Mouse (Mus musculus) midbrain, embryonic 16.5 days (tissue): ENCODE results near the gene Dglucy. TPM values are rescaled to one million over a fixed set of nuclear protein-coding genes. Genes with fewer than 3 reads are reported as not detected.
"Not testable (repeated sequence)": the region's sequence is repeated elsewhere in the genome, so short reads cannot be mapped to it uniquely, and the experiment has no call there.

ENCODE experiments used
- ATAC-seq: fragments of 200-750 bp; cut with Nextera tagmentation; 2 replicates; pipeline ENCODE4 v1.8.0; 2017; ENCODE audit warnings: moderate TSS enrichment
- H3K27ac ChIP-seq: fragments of 300-500 bp; sonication (generic); 2 replicates; pipeline ENCODE4 v1.5.1; 2014; ENCODE audit warnings: mild to moderate bottlenecking, low read length, mixed read lengths
- H3K27me3 ChIP-seq: fragments of 300-500 bp; sonication (generic); 2 replicates; pipeline ENCODE4 v1.6.1; 2014; ENCODE audit warnings: low read depth, low read length, mixed read lengths; ENCODE audit not compliant: control insufficient read depth, insufficient read depth
- H3K36me3 ChIP-seq: fragments of 300-500 bp; sonication (generic); 2 replicates; pipeline ENCODE4 v1.6.1; 2014; ENCODE audit warnings: mild to moderate bottlenecking, low read length, moderate library complexity, mixed read lengths; ENCODE audit not compliant: control insufficient read depth, insufficient read depth
- H3K4me1 ChIP-seq: fragments of 300-500 bp; sonication (generic); 2 replicates; pipeline ENCODE4 v1.6.1; 2014; ENCODE audit warnings: mild to moderate bottlenecking, low read length, mixed read lengths; ENCODE audit not compliant: control insufficient read depth, insufficient read depth
- H3K4me2 ChIP-seq: fragments of 300-500 bp; sonication (generic); 2 replicates; pipeline ENCODE4 v1.6.1; 2014; ENCODE audit warnings: mild to moderate bottlenecking, low read length, mixed read lengths
- H3K4me3 ChIP-seq: fragments of 300-500 bp; sonication (generic); 2 replicates; pipeline ENCODE4 v1.5.1; 2014; ENCODE audit warnings: low read depth, mild to moderate bottlenecking, low read length, moderate library complexity, mixed read lengths
- H3K9ac ChIP-seq: fragments of 300-500 bp; sonication (generic); 2 replicates; pipeline ENCODE4 v1.6.1; 2014; ENCODE audit warnings: low read depth, low read length, mixed read lengths
- H3K9me3 ChIP-seq: fragments of 300-500 bp; sonication (generic); replicated peaks from 2 replicates; pipeline ENCODE4 v1.6.1; 2014; ENCODE audit warnings: mild to moderate bottlenecking, low read length, mixed read lengths; ENCODE audit not compliant: control insufficient read depth, poor library complexity, severe bottlenecking
- WGBS: fragments of 180-500 bp; shearing (Covaris S2); extraction: QIAGEN DNeasy Blood & Tissue Kit; methylation state at CpG from one replicate; pipeline ENCODE4 v1.1.7; 2014; 5-methylcytosine and 5-hydroxymethylcytosine counted together
- polyA plus RNA-seq: library from polyadenylated mRNA; unstranded; fragments of >200 nt; fragmentation: Nextera tagmentation; extraction: Ambion mirVana; gene quantifications from 2 replicates; pipeline ENCODE4 v1.2.1, GENCODE M21; 2015

Gene Dglucy
- polyA plus RNA-seq, 1 experiment from 2014 or later, result 2.9 TPM

DNA sequence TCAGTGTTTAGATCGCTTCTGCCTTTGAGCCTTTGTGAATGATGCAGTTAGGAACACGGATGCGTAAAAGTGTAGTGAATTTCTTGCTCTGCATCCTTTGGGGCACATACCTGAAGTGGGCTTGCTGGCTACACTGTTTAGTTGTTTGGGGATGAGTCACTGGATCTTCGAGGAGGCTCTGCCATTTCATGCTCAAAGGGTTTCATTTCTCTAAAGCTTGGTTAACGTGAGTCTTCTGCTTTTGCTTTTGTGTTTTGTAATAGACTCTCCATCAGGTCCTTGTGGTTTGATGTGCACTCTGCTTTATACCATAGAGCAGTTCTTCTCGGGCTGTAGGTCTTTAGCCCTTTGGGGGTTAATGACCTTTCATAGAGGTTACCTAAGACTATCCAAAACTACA, 12.6 kb downstream of the Dglucy start:
- Histone ChIP-seq H3K4me2 (no peak overlapping the region), H3K27me3 (no peaks in the 10 kb centered on the region), H3K9ac (no peak overlapping the region), H3K36me3 (no peaks in the 10 kb centered on the region), H3K9me3 (no peaks in the 10 kb centered on the region), H3K4me3 (no peak overlapping the region), H3K27ac (no peak overlapping the region), H3K4me1 (no peaks in the 10 kb centered on the region)
- WGBS, result 87% methylated on average over 6 of the region's 6 CpGs
- ATAC-seq, result no peak

- Histone ChIP-seq H3K27me3 (no peaks in the 10 kb centered on the region), H3K4me3 (no peak overlapping the region), H3K27ac (no peak overlapping the region), H3K4me2 (no peak overlapping the region), H3K36me3 (no peaks in the 10 kb centered on the region), H3K9ac (no peak overlapping the region), H3K9me3 (no peaks in the 10 kb centered on the region), H3K4me1 (no peaks in the 10 kb centered on the region)
- no peak for ATAC-seq
- 64% methylated on average over 7 of the region's 7 CpGs for WGBS
Observed at GRCm38 (mm10) chr12:100794450-100795230, 15.8 kb downstream of the Dglucy start.

DNA sequence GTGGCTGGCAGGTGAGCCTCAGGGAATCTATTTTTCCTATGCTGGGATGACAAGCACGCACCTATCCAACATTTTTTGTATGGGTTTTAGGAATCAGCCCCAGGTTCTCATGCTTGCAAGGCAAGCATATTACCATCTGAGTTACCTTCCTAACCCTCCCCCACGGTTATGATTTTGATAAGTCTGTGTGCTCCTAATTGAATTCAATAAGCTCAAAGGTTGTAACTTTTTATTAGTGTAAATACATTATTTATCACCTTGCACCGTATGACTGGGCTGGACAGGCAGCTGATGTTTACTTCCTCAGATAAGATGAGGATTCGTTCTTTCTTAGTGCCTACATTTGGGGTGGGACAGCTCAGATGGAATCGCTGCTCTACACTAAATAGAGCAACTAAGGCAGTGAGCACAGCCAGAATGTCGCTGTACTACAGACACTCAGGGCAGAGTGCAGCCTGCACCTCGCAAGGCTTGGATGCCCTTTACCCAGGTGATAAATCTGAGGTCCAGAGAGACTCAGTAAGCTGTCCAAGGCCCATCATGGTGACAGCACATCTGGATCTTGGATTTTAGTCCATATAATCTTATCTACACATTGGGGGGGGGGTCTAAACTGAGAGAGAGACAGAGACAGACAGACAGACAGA, 16.7 kb downstream of the Dglucy start:
- WGBS, result 88% methylated on average over 7 of the region's 7 CpGs
- ATAC-seq, result no peak
- Histone ChIP-seq H3K4me3 (no peak overlapping the region), H3K9ac (no peak overlapping the region), H3K9me3 (no peaks in the 10 kb centered on the region), H3K27me3 (no peaks in the 10 kb centered on the region), H3K4me1 (no peaks in the 10 kb centered on the region), H3K4me2 (no peak overlapping the region), H3K27ac (no peak overlapping the region), H3K36me3 (no peaks in the 10 kb centered on the region)

DNA sequence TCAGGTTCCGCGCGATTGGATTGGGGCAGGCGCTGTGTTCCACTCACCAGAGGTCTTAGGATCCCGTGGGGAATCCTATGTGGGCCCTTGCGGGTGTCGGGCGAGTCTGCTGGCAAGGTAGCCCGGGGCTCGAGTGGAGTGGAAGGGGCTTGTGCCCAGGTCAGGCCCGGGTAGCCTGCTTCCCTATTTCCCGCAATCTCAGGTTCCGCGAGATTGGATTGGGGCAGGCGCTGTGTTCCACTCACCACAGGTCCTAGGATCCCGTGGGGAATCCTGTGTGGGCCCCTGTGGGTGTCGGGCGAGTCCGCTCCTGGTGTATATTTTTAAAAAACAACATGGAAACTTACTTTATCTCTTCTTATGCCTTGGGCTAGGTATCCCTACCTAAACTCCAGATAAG, 24.5 kb downstream of the Dglucy start:
- H3K27me3 ChIP-seq, H3K27ac ChIP-seq, ATAC-seq, H3K9ac ChIP-seq, H3K9me3 ChIP-seq, H3K36me3 ChIP-seq, H3K4me1 ChIP-seq, H3K4me3 ChIP-seq, H3K4me2 ChIP-seq: not testable (repeated sequence)
- 93% methylated on average over 15 of the region's 19 CpGs for WGBS

DNA sequence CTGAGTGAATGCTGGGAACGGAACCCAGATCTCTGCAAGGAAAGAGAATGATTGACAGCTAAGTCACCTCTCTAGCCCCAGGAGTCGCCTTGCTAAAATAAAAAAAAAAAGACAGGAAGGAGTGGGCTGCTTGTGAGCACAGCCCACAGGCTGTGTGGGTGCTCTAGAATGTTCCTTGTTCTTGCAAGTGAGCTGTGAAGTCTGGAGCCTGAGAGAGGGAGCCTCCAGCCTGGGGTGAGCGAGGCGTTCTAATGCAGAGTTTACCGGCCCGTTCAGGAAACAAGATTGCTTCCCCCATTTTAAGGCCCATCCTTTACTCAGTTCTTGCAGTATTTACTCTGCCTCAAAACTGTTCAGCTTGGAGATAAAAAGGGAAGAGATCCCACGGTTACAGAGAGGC, 28.4 kb downstream of the Dglucy start:
- H3K9me3 ChIP-seq, result no peaks in the 10 kb centered on the region
- no peak overlapping the region for H3K4me2 ChIP-seq
- no peaks in the 10 kb centered on the region for H3K36me3 ChIP-seq
- no peak overlapping the region for H3K4me3 ChIP-seq
- peaks cover 7% of the 10 kb centered on the region for H3K4me1 ChIP-seq
- H3K9ac ChIP-seq, result no peak overlapping the region
- no peak for ATAC-seq
- no peak overlapping the region for H3K27ac ChIP-seq
- WGBS, result 88% methylated on average over 7 of the region's 7 CpGs
- H3K27me3 ChIP-seq, result no peaks in the 10 kb centered on the region

GRCm38 (mm10) chr12:100808609-100809280, 29.9 kb downstream of the Dglucy start:
- Histone ChIP-seq H3K27ac (peak overlapping the region; percentile 55; the same call in 1 of the 2 replicates), H3K4me1 (peaks cover 7% of the 10 kb centered on the region)

GRCm38 (mm10) chr12:100810542-100810941, 31.7 kb downstream of the Dglucy start:
- no peaks in the 10 kb centered on the region for H3K9me3 ChIP-seq
- no peak for ATAC-seq
- 94% methylated on average over 11 of the region's 11 CpGs for WGBS

More at GRCm38 (mm10) chr12:100808609-100809280, 29.9 kb downstream of the Dglucy start:
- Histone ChIP-seq H3K9me3 (no peaks in the 10 kb centered on the region), H3K4me2 (peak overlapping the region; percentile 25; the same call in 1 of the 2 replicates), H3K27me3 (no peaks in the 10 kb centered on the region), H3K36me3 (no peaks in the 10 kb centered on the region), H3K4me3 (no peak overlapping the region), H3K9ac (no peak overlapping the region)
- peak; percentile 84 for ATAC-seq
- WGBS, result 48% methylated on average over 13 of the region's 13 CpGs

DNA sequence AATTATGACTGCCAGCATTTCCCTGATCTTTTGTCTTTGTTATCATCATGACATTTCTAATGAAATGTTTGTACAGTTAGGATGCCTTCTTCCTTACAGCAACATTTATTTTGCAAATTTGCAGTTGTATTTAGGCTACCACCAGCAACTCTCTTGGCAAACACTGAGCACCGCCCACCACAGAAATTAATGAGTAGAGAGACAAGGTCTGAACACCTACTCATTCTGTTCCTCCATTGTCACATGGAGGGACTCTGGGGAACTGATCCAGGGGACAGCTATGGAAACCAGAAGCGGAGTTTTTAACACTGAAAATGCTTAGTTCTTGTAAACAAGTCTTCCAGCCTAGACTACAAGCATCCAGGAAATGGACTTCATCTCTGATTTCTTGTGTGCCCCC, 35.0 kb downstream of the Dglucy start:
- WGBS, result 93% methylated on average over 2 of the region's 2 CpGs
- H3K9ac ChIP-seq, result no peak overlapping the region
- H3K4me3 ChIP-seq, result no peak overlapping the region
- no peak for ATAC-seq
- H3K4me1 ChIP-seq, result peaks cover 2% of the 10 kb centered on the region
- no peaks in the 10 kb centered on the region for H3K36me3 ChIP-seq
- no peak overlapping the region for H3K4me2 ChIP-seq
- H3K9me3 ChIP-seq, result no peaks in the 10 kb centered on the region
- no peaks in the 10 kb centered on the region for H3K27me3 ChIP-seq
- H3K27ac ChIP-seq, result no peak overlapping the region

More at GRCm38 (mm10) chr12:100810542-100810941, 31.7 kb downstream of the Dglucy start:
- H3K4me3 ChIP-seq, result no peak overlapping the region
- H3K4me2 ChIP-seq, result no peak overlapping the region
- H3K27ac ChIP-seq, result no peak overlapping the region
- peaks cover 7% of the 10 kb centered on the region for H3K4me1 ChIP-seq
- no peak overlapping the region for H3K9ac ChIP-seq
- H3K27me3 ChIP-seq, result no peaks in the 10 kb centered on the region
- H3K36me3 ChIP-seq, result no peaks in the 10 kb centered on the region

DNA sequence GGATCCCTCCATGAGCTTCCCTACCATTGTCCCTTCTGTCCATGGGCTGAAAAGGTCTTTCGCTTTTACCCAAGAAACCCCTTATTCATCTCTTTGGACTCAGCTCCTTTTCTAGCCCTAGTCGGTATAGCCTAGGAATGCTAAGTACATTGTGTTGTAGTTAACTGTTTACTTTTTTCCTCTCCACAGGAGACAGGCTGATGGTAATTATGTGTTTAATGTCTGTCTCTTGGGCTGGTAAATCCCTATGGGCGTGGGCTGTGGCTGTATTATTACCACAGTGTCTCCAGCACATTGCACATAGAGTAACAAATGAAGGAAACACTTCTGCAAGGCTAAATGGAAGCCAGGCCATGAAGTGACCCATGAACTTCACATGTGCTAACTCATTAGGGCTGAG, 35.8 kb downstream of the Dglucy start:
- H3K4me3 ChIP-seq, result no peak overlapping the region
- no peak overlapping the region for H3K27ac ChIP-seq
- no peaks in the 10 kb centered on the region for H3K9me3 ChIP-seq
- H3K36me3 ChIP-seq, result no peaks in the 10 kb centered on the region
- no peak for ATAC-seq
- no peaks in the 10 kb centered on the region for H3K27me3 ChIP-seq
- 83% methylated on average over 3 of the region's 3 CpGs for WGBS
- H3K4me1 ChIP-seq, result no peaks in the 10 kb centered on the region
- H3K4me2 ChIP-seq, result no peak overlapping the region
- no peak overlapping the region for H3K9ac ChIP-seq
